In genomic region chr10:91158442-91158841, GRCm38 (mm10) we compare ENCODE assay signal across 13 mouse cellular contexts. TPM values are rescaled to one million over a fixed set of nuclear protein-coding genes. Genes with fewer than 3 reads are reported as not detected.
A peak's percentile ranks its signal among the peaks of the same experiment; 100 is the strongest.
DNase-seq lines count a peak whose midpoint lies in the region; ATAC-seq and TF ChIP-seq lines count a peak whose summit lies in the region.
"Had no signal": no experiment of that assay in that cellular context is flagged by ENCODE, and none has a peak within 500 bp of the region (broad histone marks: within the 10 kb centered on the region; RNA-seq: fewer than 3 reads in every experiment).

No protein-coding gene starts in this region.

- H3K4me2 ChIP-seq in heart, embryonic 16.5 days (ENCODE audit: low read depth, low read length) = no peak overlapping the region
- H3K4me2 ChIP-seq: forebrain, embryonic 13.5 days; liver, embryonic 13.5 days had no signal

- H3K9me3 ChIP-seq in heart, embryonic 16.5 days (replicated peaks; ENCODE audit: control insufficient read depth, low read length) = no peaks in the 10 kb centered on the region
- H3K9me3 ChIP-seq in heart, embryonic 10.5 days = no peaks in the 10 kb centered on the region
- no peaks in the 10 kb centered on the region for H3K9me3 ChIP-seq in MEL (replicated peaks; ENCODE audit: insufficient read depth, low read length)
- H3K9me3 ChIP-seq: forebrain, embryonic 13.5 days; G1E; liver, embryonic 13.5 days had no signal

- H3K27me3 ChIP-seq in heart, embryonic 16.5 days (ENCODE audit: control insufficient read depth, insufficient read depth, low read length) = no peaks in the 10 kb centered on the region
- H3K27me3 ChIP-seq in heart, embryonic 10.5 days (ENCODE audit: insufficient read depth, poor library complexity, severe bottlenecking) = no peaks in the 10 kb centered on the region
- no peaks in the 10 kb centered on the region for H3K27me3 ChIP-seq in MEL (ENCODE audit: control insufficient read depth in 1 of 2, insufficient read depth in 2 of 2, low read length in 2 of 2)
- H3K27me3 ChIP-seq: forebrain, embryonic 13.5 days; liver, embryonic 13.5 days had no signal

- peaks cover 21% of the 10 kb centered on the region for H3K79me2 ChIP-seq in MEL (ENCODE audit: control insufficient read depth, insufficient read depth, low read length, poor library complexity)

- H3K27ac ChIP-seq in heart, embryonic 16.5 days (ENCODE audit: low read length) = peak overlapping the region; percentile 24; the same call in 1 of the 2 replicates
- no peak overlapping the region for H3K27ac ChIP-seq in heart, embryonic 10.5 days
- H3K27ac ChIP-seq in MEL (ENCODE audit: control insufficient read depth, low read depth, low read length) = no peak overlapping the region
- peak overlapping the region; percentile 89 for H3K27ac ChIP-seq in embryonic fibroblast, embryonic 13.5 days (ENCODE audit: insufficient read depth, low read length)
- H3K27ac ChIP-seq: forebrain, embryonic 13.5 days; hindbrain, postnatal 0 days; liver, embryonic 13.5 days had no signal

- peaks cover 79% of the 10 kb centered on the region for H3K36me3 ChIP-seq in heart, embryonic 16.5 days (ENCODE audit: control insufficient read depth, insufficient read depth)
- H3K36me3 ChIP-seq in heart, embryonic 10.5 days = peaks cover 97% of the 10 kb centered on the region
- H3K36me3 ChIP-seq in MEL (ENCODE audit: control insufficient read depth in 1 of 2, insufficient read depth in 2 of 2, low read length in 2 of 2) = peaks cover 33 to 72% of the 10 kb centered on the region in 2 experiments

- WGBS in heart, embryonic 16.5 days = 65% methylated on average over 8 of the region's 8 CpGs
- WGBS in heart, embryonic 10.5 days = 85% methylated on average over 8 of the region's 8 CpGs
- WGBS in lung, adult 2 months = 38% methylated on average over 8 of the region's 8 CpGs

- no peak for DNase-seq in heart, embryonic 10.5 days (ENCODE audit: low spot score)
- peak; percentile 77 for DNase-seq in 3134 (ENCODE audit: extremely low read depth, insufficient read length, low spot score)
- no peak for DNase-seq in MEL (ENCODE audit: low read depth, low spot score)
- DNase-seq in embryo, embryonic 11 days = no peak
- no peak for DNase-seq in layer of hippocampus, adult 8-10 months (ENCODE audit: low spot score in 2 of 2)
- no peak for DNase-seq in lung, adult 2 months
- DNase-seq: liver, embryonic 13.5 days; right cerebral cortex, adult 18-20 months had no signal

- no peak for TF ChIP-seq EP300 in MEL (IDR thresholded peaks at IDR 0.05; ENCODE audit: low read depth in 1 of 2, low read length in 2 of 2)

- no peak for TF ChIP-seq CTCF in MEL (IDR thresholded peaks at IDR 0.05 in 2 of 3, conservative IDR thresholded peaks at IDR 0.05 in 1 of 3; ENCODE audit: control insufficient read depth in 1 of 3, insufficient read depth in 1 of 3, low read depth in 2 of 3, low read length in 3 of 3, poor library complexity in 1 of 3, severe bottlenecking in 1 of 3)
- TF ChIP-seq CTCF in embryonic fibroblast, embryonic 13.5 days (IDR thresholded peaks at IDR 0.05; ENCODE audit: borderline replicate concordance, insufficient read depth, low read length) = no peak
- TF ChIP-seq CTCF in lung, adult 2 months (IDR thresholded peaks at IDR 0.05; ENCODE audit: insufficient read depth, low read length) = no peak

- peaks cover 8% of the 10 kb centered on the region for H3K4me1 ChIP-seq in heart, embryonic 16.5 days (ENCODE audit: control insufficient read depth, insufficient read depth, low read length)
- no peaks in the 10 kb centered on the region for H3K4me1 ChIP-seq in heart, embryonic 10.5 days
- peaks cover 18 to 19% of the 10 kb centered on the region in 2 experiments for H3K4me1 ChIP-seq in MEL (ENCODE audit: control insufficient read depth in 1 of 2, insufficient read depth in 2 of 2, low read length in 2 of 2)
- peaks cover 14% of the 10 kb centered on the region for H3K4me1 ChIP-seq in embryonic fibroblast, embryonic 13.5 days (ENCODE audit: control insufficient read depth, insufficient read depth, low read length)
- H3K4me1 ChIP-seq in lung, adult 2 months (ENCODE audit: control insufficient read depth, insufficient read depth, low read length) = peaks cover 10% of the 10 kb centered on the region; the same call in 1 of the 2 replicates
- H3K4me1 ChIP-seq: forebrain, embryonic 13.5 days had no signal

- TF ChIP-seq POLR2A in MEL (IDR thresholded peaks at IDR 0.05; ENCODE audit: control insufficient read depth in 1 of 2, insufficient read depth in 1 of 2, low read depth in 1 of 2, low read length in 2 of 2, poor library complexity in 1 of 2) = no peak; a peak in 1 of 4 replicates
- TF ChIP-seq POLR2A in embryonic fibroblast, embryonic 13.5 days (IDR thresholded peaks at IDR 0.05; ENCODE audit: low read depth, low read length) = no peak
- TF ChIP-seq POLR2A in lung, adult 2 months (IDR thresholded peaks at IDR 0.05; ENCODE audit: borderline replicate concordance, extremely low read depth, low read depth, low read length) = no peak

- H3K9ac ChIP-seq in heart, embryonic 16.5 days (ENCODE audit: low read length) = no peak overlapping the region
- H3K9ac ChIP-seq in MEL (ENCODE audit: control insufficient read depth, low read depth, low read length, poor library complexity, severe bottlenecking) = no peak overlapping the region
- H3K9ac ChIP-seq: forebrain, embryonic 13.5 days; liver, embryonic 13.5 days had no signal

- TF ChIP-seq RAD21 in MEL (IDR thresholded peaks at IDR 0.05; ENCODE audit: low read depth, low read length) = no peak

- no peak overlapping the region for H3K4me3 ChIP-seq in heart, embryonic 16.5 days (ENCODE audit: low read length)
- H3K4me3 ChIP-seq in heart, embryonic 10.5 days = no peak overlapping the region
- no peak overlapping the region for H3K4me3 ChIP-seq in MEL (ENCODE audit: control insufficient read depth in 1 of 2, insufficient read depth in 1 of 2, low read depth in 2 of 2, low read length in 2 of 2)
- H3K4me3 ChIP-seq in embryonic fibroblast, embryonic 13.5 days (ENCODE audit: insufficient read depth, low read length) = no peak overlapping the region
- no peak overlapping the region for H3K4me3 ChIP-seq in lung, adult 2 months (replicated peaks; ENCODE audit: extremely low read depth, low read depth, low read length)
- H3K4me3 ChIP-seq: forebrain, embryonic 13.5 days; liver, embryonic 13.5 days had no signal

- no peak for ATAC-seq in heart, embryonic 16.5 days (replicated peaks; ENCODE audit: extremely low read depth, insufficient read depth, low FRiP score)
- ATAC-seq: forebrain, embryonic 13.5 days; hindbrain, postnatal 0 days had no signal

TF ChIP-seq in MEL, 35 proteins besides CTCF, POLR2A, EP300 and RAD21:
- no peak for TF ChIP-seq GATA1 (IDR thresholded peaks at IDR 0.05; ENCODE audit: low read depth, low read length)
- TF ChIP-seq POLR2AphosphoS5 (IDR thresholded peaks at IDR 0.05; ENCODE audit: borderline replicate concordance, low read depth, low read length) = peak; percentile 19; the same call in 1 of the 2 replicates
- TF ChIP-seq SIN3A (IDR thresholded peaks at IDR 0.05; ENCODE audit: low read length) = no peak
- 0 out of 2 replicates have a peak, but pooled peaks have one; percentile 19 for TF ChIP-seq POLR2AphosphoS2 (IDR thresholded peaks at IDR 0.05; ENCODE audit: low read length)

RNA-seq across cellular contexts. Expression of gene Tmpo, which starts 22.7 kb away (rescaled TPM):
- 148 and 153 TPM in 2 replicates for polyA plus RNA-seq in heart, embryonic 16.5 days (2015; fragmentation: Nextera tagmentation; extraction: Ambion mirVana)
- 142 and 192 TPM in 2 replicates for polyA plus RNA-seq in heart, embryonic 10.5 days (2016; fragmentation: Nextera tagmentation; extraction: Ambion mirVana)
- 211 and 225 TPM in 2 replicates for total RNA-seq in MEL (2012; rRNA removed)
- polyA plus RNA-seq in MEL (2012; ENCODE audit: insufficient read depth in 1 of 2, insufficient read length in 2 of 2, low read depth in 1 of 2, low replicate concordance in 2 of 2, missing spikeins in 1 of 2) = 100 to 1,000 TPM; 215 to 219 TPM
- 97.8 and 164 TPM in 2 replicates for polyA plus RNA-seq in embryonic fibroblast, embryonic 13.5 days (2011; ENCODE audit: insufficient read length, low read depth, missing spikeins)
- total RNA-seq in layer of hippocampus, adult 8-10 months (2022) = 10 to 100 TPM; 39.2 to 51.2 (median 41.8) TPM
- polyA plus RNA-seq in lung, adult 2 months (2012; rRNA removed) = 40.4 and 49.6 TPM in 2 replicates

RNA-seq across cellular contexts. Expression of gene Slc25a3, which starts 34.6 kb away (rescaled TPM):
- 1,186 and 1,208 TPM in 2 replicates for polyA plus RNA-seq in heart, embryonic 16.5 days (2015; fragmentation: Nextera tagmentation; extraction: Ambion mirVana)
- polyA plus RNA-seq in heart, embryonic 10.5 days (2016; fragmentation: Nextera tagmentation; extraction: Ambion mirVana) = 602 and 803 TPM in 2 replicates
- total RNA-seq in MEL (2012; rRNA removed) = 497 and 556 TPM in 2 replicates
- polyA plus RNA-seq in MEL (2012; ENCODE audit: insufficient read depth in 1 of 2, insufficient read length in 2 of 2, low read depth in 1 of 2, low replicate concordance in 2 of 2, missing spikeins in 1 of 2) = 100 to 1,000 TPM; 368 to 868 TPM
- polyA plus RNA-seq in embryonic fibroblast, embryonic 13.5 days (2011; ENCODE audit: insufficient read length, low read depth, missing spikeins) = 590 and 652 TPM in 2 replicates
- total RNA-seq in layer of hippocampus, adult 8-10 months (2022) = 100 to 1,000 TPM; 490 to 567 (median 535) TPM
- polyA plus RNA-seq in lung, adult 2 months (2012; rRNA removed) = 228 and 232 TPM in 2 replicates

Comparison
In these comparisons a context has a peak if more than half of its experiments do, and no peak if none do; other contexts are left out.
1. H3K27ac ChIP-seq: peak in heart, embryonic 16.5 days (single experiment) and embryonic fibroblast, embryonic 13.5 days (single experiment); none in heart, embryonic 10.5 days (single experiment) and MEL (single experiment).